Mouse (Mus musculus) thymus, adult 2 months (tissue): ENCODE data around the gene Foxn4. TPM values are rescaled to one million over a fixed set of nuclear protein-coding genes. Genes with fewer than 3 reads are reported as not detected.

Source experiments
- DNase-seq: peaks from one replicate; pipeline ENCODE4 v3.0.0; 2021
- H3K27ac ChIP-seq: fragments of 200-500 bp; 2 replicates; pipeline ENCODE4 v1.5.1; 2012; ENCODE audit warnings: low read length, control low read depth; ENCODE audit not compliant: control insufficient read depth, insufficient read depth
- H3K27me3 ChIP-seq: fragments of 200-500 bp; 2 replicates; pipeline ENCODE4 v1.6.1; 2012; ENCODE audit warnings: mild to moderate bottlenecking, low read length, moderate library complexity, mixed read lengths; ENCODE audit not compliant: control insufficient read depth, insufficient read depth
- H3K36me3 ChIP-seq: fragments of 200-500 bp; 2 replicates; pipeline ENCODE4 v1.6.1; 2012; ENCODE audit warnings: mild to moderate bottlenecking, low read length, moderate library complexity; ENCODE audit not compliant: control insufficient read depth, insufficient read depth
- H3K4me1 ChIP-seq: fragments of 200-500 bp; replicated peaks from 2 replicates; pipeline ENCODE4 v1.6.1; 2012; ENCODE audit warnings: low read length; ENCODE audit not compliant: control insufficient read depth, insufficient read depth
- H3K4me3 ChIP-seq: fragments of 200-500 bp; 2 replicates; pipeline ENCODE4 v1.5.1; 2012; ENCODE audit warnings: mild to moderate bottlenecking, low read length, control low read depth, moderate library complexity; ENCODE audit not compliant: control insufficient read depth, insufficient read depth
- CTCF ChIP-seq: fragments of 200-500 bp; IDR thresholded peaks from 2 replicates; pipeline ENCODE4 v1.5.1; 2012; ENCODE audit warnings: mild to moderate bottlenecking, control low read depth, low read length, moderate library complexity, borderline replicate concordance; ENCODE audit not compliant: control insufficient read depth, poor library complexity, insufficient read depth; ENCODE audit errors: extremely low read depth
- POLR2A ChIP-seq: fragments of 200-500 bp; IDR thresholded peaks from 2 replicates; pipeline ENCODE4 v1.6.1; 2012; ENCODE audit warnings: mild to moderate bottlenecking, low read length, control low read depth, moderate library complexity; ENCODE audit not compliant: control insufficient read depth, poor library complexity, insufficient read depth; ENCODE audit errors: extremely low read depth
- whole genome bisulfite sequencing: fragments of 180-500 bp; shearing (Covaris S2); methylation state at CpG from one replicate; pipeline ENCODE4 v1.1.7; 2018; 5-methylcytosine and 5-hydroxymethylcytosine counted together
- polyA plus RNA-seq: library from polyadenylated mRNA; depleted of rRNA; stranded (reverse); fragments of >200 nt; gene quantifications from 2 replicates; pipeline ENCODE4 v1.2.3, GENCODE M21; 2012; rRNA removed

The Foxn4 gene
- polyA plus RNA-seq = 0.20 and 0.26 TPM in 2 replicates

GRCm38 (mm10) chr5:114273693-114274402, at the start of gene Foxn4:
Gene Foxn4, minus strand, starts transcription at chr5:114273807.
- TF ChIP-seq CTCF (no peak), POLR2A (no peak)
- Histone ChIP-seq H3K36me3 (no peaks in the 10 kb centered on the region), H3K27ac (no peak within 1 kb of the TSS), H3K27me3 (peaks cover 7% of the 10 kb centered on the region; the same call in 1 of the 2 replicates), H3K4me1 (no peaks in the 10 kb centered on the region), H3K4me3 (no peak within 1 kb of the TSS)
- DNase-seq = no peak
- WGBS = 3% methylated on average over 55 of the region's 56 CpGs

- Histone ChIP-seq H3K27me3 (no peaks in the 10 kb centered on the region), H3K4me1 (peaks cover 15% of the 10 kb centered on the region), H3K27ac (peak overlapping the region; percentile 11; the same call in 1 of the 2 replicates), H3K4me3 (peak overlapping the region; percentile 25), H3K36me3 (no peaks in the 10 kb centered on the region)
- TF ChIP-seq POLR2A = no peak
- no peak for TF ChIP-seq CTCF
- WGBS = 5% methylated on average over 25 of the region's 25 CpGs
- peak; percentile 58 for DNase-seq
These were observed 49.6 kb upstream of the Foxn4 start for GRCm38 (mm10) chr5:114323105-114323790.

GRCm38 (mm10) chr5:114309680-114310036, 36.1 kb upstream of the Foxn4 start:
- Histone ChIP-seq H3K4me3 (no peak overlapping the region), H3K27me3 (no peaks in the 10 kb centered on the region), H3K4me1 (peaks cover under 1% of the 10 kb centered on the region; the same call in 1 of the 2 replicates), H3K27ac (no peak overlapping the region), H3K36me3 (no peaks in the 10 kb centered on the region)
- TF ChIP-seq CTCF = no peak
- DNase-seq = no peak
- 79% methylated on average over 11 of the region's 11 CpGs for WGBS

GRCm38 (mm10) chr5:114308765-114309679, 35.4 kb upstream of the Foxn4 start:
- TF ChIP-seq POLR2A (no peak), CTCF (no peak; the same call in 1 of the 2 replicates)
- Histone ChIP-seq H3K27ac (no peak overlapping the region), H3K27me3 (no peaks in the 10 kb centered on the region), H3K4me1 (no peaks in the 10 kb centered on the region), H3K36me3 (no peaks in the 10 kb centered on the region), H3K4me3 (no peak overlapping the region)
- WGBS = 61% methylated on average over 18 of the region's 18 CpGs
- no peak for DNase-seq

- Histone ChIP-seq H3K36me3 (no peaks in the 10 kb centered on the region), H3K4me3 (no peak overlapping the region), H3K27ac (no peak overlapping the region), H3K27me3 (no peaks in the 10 kb centered on the region), H3K4me1 (no peaks in the 10 kb centered on the region)
- DNase-seq = no peak
- no peak for TF ChIP-seq POLR2A
- no peak for TF ChIP-seq CTCF
- WGBS = 59% methylated on average over 5 of the region's 5 CpGs
These were observed 32.9 kb upstream of the Foxn4 start for GRCm38 (mm10) chr5:114306496-114306895.

GRCm38 (mm10) chr5:114303166-114303565, 29.6 kb upstream of the Foxn4 start:
- H3K27ac ChIP-seq = no peak overlapping the region
- no peak for DNase-seq

More at GRCm38 (mm10) chr5:114303166-114303565, 29.6 kb upstream of the Foxn4 start:
- no peak for TF ChIP-seq CTCF
- no peak for TF ChIP-seq POLR2A
- no peaks in the 10 kb centered on the region for H3K4me1 ChIP-seq
- H3K27me3 ChIP-seq = no peaks in the 10 kb centered on the region
- H3K4me3 ChIP-seq = no peak overlapping the region
- WGBS = 83% methylated on average over 6 of the region's 6 CpGs
- no peaks in the 10 kb centered on the region for H3K36me3 ChIP-seq
